Mouse (Mus musculus) common myeloid progenitor, adult 5-6 weeks (primary cell): ENCODE data around the gene Sun3. TPM values are rescaled to one million over a fixed set of nuclear protein-coding genes. Genes with fewer than 3 reads are reported as not detected.
A peak's percentile ranks its signal among the peaks of the same experiment; 100 is the strongest.

Experiments used
- ATAC-seq: replicated peaks from 2 replicates; pipeline ENCODE4 v1.8.0; 2016; ENCODE audit warnings: low read depth, mild to moderate bottlenecking, moderate TSS enrichment, inconsistent platforms; ENCODE audit not compliant: poor library complexity, severe bottlenecking
- total RNA-seq: library from RNA; stranded (forward); fragments of 200-1000, 187-1606 nt; gene quantifications from 2 replicates; pipeline ENCODE4 v1.2.3, GENCODE M21; 2017

The Sun3 gene
- total RNA-seq, 1 experiment from 2014 or later: not detected

DNA sequence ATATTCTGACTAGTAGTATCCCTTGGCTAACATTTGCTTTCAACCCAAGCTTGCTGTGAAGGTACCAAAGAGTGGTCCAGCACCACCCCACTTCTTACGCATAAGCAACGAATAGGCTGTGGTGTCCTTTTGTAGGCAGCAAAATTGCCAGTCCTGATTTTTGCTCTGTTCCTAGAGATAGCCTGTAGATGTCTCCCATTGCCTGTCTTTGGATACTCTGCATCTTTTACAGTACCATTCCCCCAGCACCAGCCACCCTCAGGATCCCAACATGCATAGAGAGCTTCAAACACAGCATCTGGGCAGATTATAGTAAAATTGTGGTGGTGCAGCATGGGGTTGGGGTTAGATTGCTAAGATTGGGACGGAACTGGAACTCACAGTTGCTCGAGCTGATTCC is 60.7 kb downstream of the Sun3 start:
- no peak for ATAC-seq

GRCm38 (mm10) chr11:8986058-8986457 is 62.7 kb downstream of the Sun3 start:
- no peak for ATAC-seq

DNA sequence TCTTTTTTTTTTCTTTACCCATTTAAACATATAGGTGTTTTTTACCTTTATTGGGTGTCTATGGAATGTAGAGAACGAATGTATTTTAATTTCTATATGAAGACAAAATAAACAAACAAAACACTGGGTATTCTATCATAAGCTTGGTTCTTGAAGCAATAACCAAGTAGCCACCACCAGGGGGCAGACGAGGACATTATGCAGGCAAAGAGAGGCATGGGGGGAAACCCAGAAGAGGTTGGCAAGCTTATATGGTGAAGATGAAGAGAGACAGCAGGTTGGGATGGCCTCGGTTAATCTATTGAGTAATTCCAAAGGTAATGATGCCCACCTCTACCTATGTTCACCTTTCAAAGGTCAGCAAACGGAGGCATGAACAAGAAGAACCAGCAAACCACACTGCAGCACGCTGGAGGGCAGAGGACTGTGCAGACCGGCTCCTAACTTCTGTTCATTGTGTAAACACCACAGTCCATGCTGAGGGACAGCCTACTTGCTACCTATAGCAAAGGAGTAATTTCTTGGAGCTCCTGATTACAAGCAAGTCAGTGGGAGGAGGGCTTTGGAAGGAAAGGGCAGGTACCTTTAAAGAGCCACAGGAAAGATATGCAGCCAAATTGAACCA is 65.4 kb downstream of the Sun3 start:
- ATAC-seq: peak; percentile 87

DNA sequence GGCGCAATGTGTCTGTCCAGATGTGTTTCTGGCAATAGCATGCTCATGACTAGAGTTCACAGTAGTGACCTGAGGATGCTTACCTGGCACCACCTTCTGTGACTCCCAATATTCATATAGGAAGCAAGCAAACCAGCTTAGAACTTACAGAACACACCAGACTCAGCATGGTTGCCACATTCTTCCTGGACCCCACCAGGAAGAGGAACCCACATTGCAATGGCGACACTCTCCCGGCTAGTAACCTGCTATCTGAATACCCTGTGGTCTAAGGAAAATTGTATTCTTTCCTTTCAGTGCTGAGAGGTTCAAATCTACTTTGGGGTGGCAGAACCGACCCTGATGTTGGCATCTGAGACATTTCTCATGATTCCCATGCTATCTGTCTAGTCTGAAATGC is 70.6 kb downstream of the Sun3 start:
- ATAC-seq: no peak

DNA sequence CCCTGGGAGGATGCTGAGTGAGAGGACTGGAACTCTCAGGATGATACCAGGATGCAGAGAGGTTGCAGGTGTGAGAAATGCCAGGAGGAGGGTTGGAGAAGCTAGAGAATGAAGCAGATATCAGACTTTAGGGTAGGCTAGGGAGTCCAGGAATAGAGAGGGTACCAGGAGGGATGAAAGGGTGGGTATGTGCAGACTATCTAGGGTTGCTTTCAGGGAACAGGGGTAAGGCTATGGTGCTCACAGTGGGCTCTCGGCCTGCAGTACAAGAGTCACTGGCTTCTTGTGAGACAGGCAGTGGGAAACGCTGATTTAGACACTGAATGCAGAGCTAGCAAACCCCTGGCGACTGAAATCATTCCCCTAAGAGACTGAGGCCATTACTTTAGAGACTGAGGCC is 75.6 kb downstream of the Sun3 start, which contains the start of gene Pkd1l1:
TSS of gene Pkd1l1 (minus strand) at position 101 of the 400 bp plus-strand sequence.
- ATAC-seq: no peak

GRCm38 (mm10) chr11:8972093-8972492 is 76.7 kb downstream of the Sun3 start:
- no peak for ATAC-seq

DNA sequence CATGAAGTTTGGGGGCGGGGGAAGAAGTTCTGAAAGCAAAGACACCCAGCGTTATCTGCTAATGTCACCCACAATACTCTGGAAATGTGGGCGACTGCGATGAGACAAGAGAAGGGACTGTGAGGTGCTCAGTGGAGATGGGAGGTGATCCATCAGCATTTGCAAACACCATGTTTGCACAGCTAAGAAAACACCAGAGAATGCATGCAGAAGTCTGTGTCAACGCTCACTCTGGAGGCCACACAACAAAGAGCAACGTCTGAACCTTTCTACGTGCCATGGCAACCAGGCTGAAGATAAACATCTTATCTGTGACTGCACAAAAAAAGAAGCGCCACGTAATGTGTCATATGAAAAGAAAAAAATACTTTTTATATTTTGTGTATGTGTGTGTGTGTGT is 78.3 kb downstream of the Sun3 start:
- ATAC-seq: peak; percentile 44; the same call in 1 of the 2 replicates

GRCm38 (mm10) chr11:8968094-8968493 is 80.7 kb downstream of the Sun3 start:
- ATAC-seq: no peak

Other genes starting within 250 kb of the Sun3 start
- gene Pkd1l1, start 75.7 kb downstream of the Sun3 start, total RNA-seq: not detected in 2 replicates
- 21.1 and 22.3 TPM in 2 replicates for gene Hus1, start 37.8 kb downstream of the Sun3 start, total RNA-seq
- 0.29 and 0.32 TPM in 2 replicates for gene Gm11992, start 397 bp downstream of the Sun3 start, total RNA-seq
- 1.6 and 11.3 TPM in 2 replicates for gene Upp1, start 69.1 kb upstream of the Sun3 start, total RNA-seq
- 1.8 and 3.7 TPM in 2 replicates for gene Abca13, start 143.0 kb upstream of the Sun3 start, total RNA-seq